Mouse (Mus musculus): ENCODE measurements around the gene Hoxc4.

The Hoxc4 gene

GRCm38 (mm10) chr15:103082622-103083021, 63.9 kb downstream of the Hoxc4 start:
- no peak for DNase-seq (ENCODE audit: low spot score in 2 of 2)

DNA sequence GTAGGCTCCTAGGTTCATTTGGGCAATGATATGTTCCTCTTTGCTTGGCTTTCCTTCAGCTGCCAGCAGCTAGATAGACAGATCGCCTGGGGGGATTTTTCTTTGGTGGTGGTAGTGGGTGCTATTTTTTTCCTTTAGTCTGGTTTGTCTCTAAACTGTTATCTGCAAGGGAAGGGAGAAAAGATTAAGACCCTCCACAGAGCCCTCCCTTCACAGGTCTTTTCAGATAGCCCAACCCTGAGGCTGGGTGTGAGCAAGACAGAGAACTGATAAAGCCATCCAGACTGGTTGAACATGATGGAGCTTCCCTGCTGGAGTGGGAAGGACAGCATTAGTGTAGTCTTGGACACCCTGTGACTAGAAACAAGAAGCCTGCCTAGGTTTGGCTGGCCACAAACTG, 64.9 kb downstream of the Hoxc4 start:
- DNase-seq (ENCODE audit: low spot score in 2 of 2) = no peak

DNA sequence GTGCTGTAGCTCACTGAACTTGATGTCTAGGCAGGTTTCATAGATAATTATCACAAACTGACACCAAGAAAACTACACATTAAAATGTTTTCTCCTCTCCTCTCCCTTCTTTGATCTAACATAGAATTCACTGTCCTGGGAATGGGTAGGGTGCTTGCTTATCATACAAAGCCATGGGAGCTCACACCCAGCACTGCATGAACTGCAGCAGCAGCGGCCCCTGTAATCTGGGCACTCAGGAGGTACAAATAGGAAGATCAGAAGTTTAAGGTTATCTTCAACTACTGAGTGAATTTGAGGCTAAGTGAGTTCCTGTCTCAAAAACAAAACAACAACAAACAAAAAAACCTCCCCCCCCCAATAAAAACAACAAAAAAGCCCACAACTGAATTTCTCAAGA, 66.2 kb downstream of the Hoxc4 start:
- no peak for DNase-seq (ENCODE audit: low spot score in 2 of 2)

DNA sequence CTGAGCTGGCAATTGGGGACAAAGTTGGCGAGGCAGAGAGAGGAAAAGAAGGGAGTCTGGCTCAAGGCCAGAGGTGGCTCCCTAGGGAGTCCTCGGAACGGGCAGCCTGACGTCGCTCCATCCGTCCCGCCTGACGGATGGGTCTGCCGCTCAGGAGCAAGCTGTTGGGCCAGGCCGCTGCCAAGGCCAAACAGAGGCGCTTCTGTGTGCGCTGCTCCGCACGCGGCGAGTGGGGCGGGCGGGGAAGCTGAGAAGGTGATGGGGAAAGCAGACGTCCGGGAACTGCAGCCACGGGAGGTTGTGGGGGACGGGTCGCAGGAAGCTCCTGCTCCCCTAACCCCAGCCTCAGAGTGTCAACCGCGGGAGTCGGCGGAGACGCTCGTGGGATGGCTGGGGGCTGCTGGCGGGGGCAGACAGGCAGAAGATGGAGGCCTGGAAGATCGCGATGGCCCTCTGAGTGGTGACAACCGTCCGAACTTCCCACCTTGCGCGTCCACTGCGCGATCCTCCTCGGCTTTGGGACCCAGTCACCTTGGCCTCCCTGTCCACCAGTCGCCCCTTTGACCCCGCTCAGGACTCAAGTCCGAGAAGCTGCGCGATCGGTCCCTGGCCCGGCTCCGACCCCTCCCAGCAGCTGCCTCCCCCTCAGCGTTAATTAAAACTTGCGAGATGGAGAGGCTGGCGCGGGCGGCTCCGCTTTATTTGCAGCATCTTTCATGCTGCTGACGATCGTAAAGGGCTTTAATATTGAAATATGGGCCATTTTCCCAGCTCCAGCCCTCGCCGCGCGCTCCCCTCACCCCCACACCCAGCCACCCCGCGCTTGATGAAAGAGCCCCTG, 67.3 kb downstream of the Hoxc4 start:
- DNase-seq (ENCODE audit: low spot score in 2 of 2) = no peak

All from urinary bladder, adult 18-20 months (tissue).